Mouse (Mus musculus) embryonic fibroblast, embryonic 13.5 days (primary cell): ENCODE measurements at regions not wholly inside any gene's neighbourhood (a gene's known extent, or its start where the extent isn't known, plus 50 kb on each side); places are given as distances from the start of the nearest gene placed in this dataset.

Source experiments
- CTCF ChIP-seq: IDR thresholded peaks from 2 replicates; pipeline ENCODE4 v1.5.1; 2011; ENCODE audit warnings: mild to moderate bottlenecking, control low read depth, low read length, moderate library complexity, borderline replicate concordance; ENCODE audit not compliant: insufficient read depth
- POLR2A ChIP-seq: IDR thresholded peaks from 2 replicates; pipeline ENCODE4 v1.6.1; 2011; ENCODE audit warnings: low read depth, mild to moderate bottlenecking, control low read depth, low read length, moderate library complexity

GRCm38 (mm10) chr11:112563027-112563426 is 219.0 kb upstream of the Sox9 start:
- no peak for TF ChIP-seq POLR2A
- no peak for TF ChIP-seq CTCF
